Mouse (Mus musculus) megakaryocyte, embryonic 14.5 days (primary cell): Measurements from ENCODE around the gene Pdgfb. TPM values are rescaled to one million over a fixed set of nuclear protein-coding genes. Genes with fewer than 3 reads are reported as not detected.

ENCODE experiments used
- H3K27me3 ChIP-seq: replicated peaks from 2 replicates; pipeline ENCODE3; 2012; ENCODE audit warnings: inconsistent platforms
- H3K36me3 ChIP-seq: replicated peaks from 2 replicates; pipeline ENCODE3; 2012; ENCODE audit warnings: low read length, inconsistent platforms, mixed read lengths
- H3K4me1 ChIP-seq: 2 replicates; pipeline ENCODE4 v1.6.1; 2012; ENCODE audit warnings: inconsistent platforms
- H3K4me3 ChIP-seq: replicated peaks from 2 replicates; pipeline ENCODE3; 2012; ENCODE audit warnings: moderate library complexity, mild to moderate bottlenecking, inconsistent platforms
- H3K9me3 ChIP-seq: 2 replicates; pipeline ENCODE4 v1.6.1; 2012; ENCODE audit warnings: inconsistent platforms
- FLI1 ChIP-seq: IDR thresholded peaks from 2 replicates; pipeline ENCODE4 v1.6.1; 2012; ENCODE audit warnings: low read length, inconsistent platforms, mixed read lengths
- GATA1 ChIP-seq: IDR thresholded peaks from 3 replicates; pipeline ENCODE4 v1.6.1; 2012; ENCODE audit warnings: mixed read lengths, low read length, inconsistent platforms, borderline replicate concordance
- polyA plus RNA-seq: library from polyadenylated mRNA; stranded (reverse); fragments of >175 nt; gene quantifications from 2 replicates; pipeline ENCODE4 v1.2.3, GENCODE M21; 2012; ENCODE audit warnings: low replicate concordance; ENCODE audit not compliant: insufficient read depth

Gene Pdgfb
- polyA plus RNA-seq, 1 experiment, result 107 TPM

DNA sequence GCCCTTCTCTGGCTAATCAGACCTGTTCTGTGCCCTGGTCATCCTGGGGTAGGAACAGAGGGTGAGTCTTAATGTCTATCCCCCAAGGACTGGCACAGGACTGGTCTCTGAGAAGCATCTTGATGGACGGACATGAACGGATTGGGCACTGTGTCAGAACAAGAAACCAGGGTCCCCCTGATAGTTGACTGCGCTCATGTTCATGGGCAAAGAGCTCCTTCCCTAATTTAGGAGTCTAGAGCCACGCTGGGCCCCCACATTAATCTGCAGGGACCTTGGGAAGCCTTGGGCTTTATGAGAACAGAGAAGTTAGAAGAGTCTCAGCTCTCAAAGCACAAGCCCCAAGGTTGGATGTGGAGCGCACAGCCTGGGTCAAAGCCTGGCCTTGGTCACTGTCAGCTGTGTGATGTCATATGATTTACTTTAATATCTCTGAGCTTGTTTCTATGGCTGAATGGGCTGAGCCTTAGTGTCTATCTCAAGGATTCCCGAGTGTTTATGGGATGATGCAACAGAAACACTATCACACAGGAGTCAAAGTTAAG lies 20.6 kb upstream of the Pdgfb start:
- Histone ChIP-seq H3K9me3 (peaks cover 13% of the 10 kb centered on the region), H3K36me3 (peaks cover 17% of the 10 kb centered on the region), H3K4me1 (peaks cover 36% of the 10 kb centered on the region), H3K27me3 (peaks cover 3% of the 10 kb centered on the region), H3K4me3 (no peak overlapping the region)
- no peak for TF ChIP-seq GATA1
- no peak for TF ChIP-seq FLI1

GRCm38 (mm10) chr15:80034913-80035312 lies 20.1 kb upstream of the Pdgfb start:
- Histone ChIP-seq H3K27me3 (peaks cover 7% of the 10 kb centered on the region), H3K4me1 (peaks cover 40% of the 10 kb centered on the region), H3K36me3 (peaks cover 17% of the 10 kb centered on the region), H3K4me3 (no peak overlapping the region), H3K9me3 (peaks cover 15% of the 10 kb centered on the region)
- TF ChIP-seq FLI1 (no peak), GATA1 (no peak)

- peaks cover 40% of the 10 kb centered on the region for H3K4me1 ChIP-seq
- no peak for TF ChIP-seq GATA1
- no peak for TF ChIP-seq FLI1
- peaks cover 7% of the 10 kb centered on the region for H3K27me3 ChIP-seq
Observed at GRCm38 (mm10) chr15:80034366-80034765, 19.6 kb upstream of the Pdgfb start.

GRCm38 (mm10) chr15:80031133-80031532 lies 16.4 kb upstream of the Pdgfb start:
- no peak overlapping the region for H3K4me3 ChIP-seq
- H3K27me3 ChIP-seq, result peaks cover 30% of the 10 kb centered on the region
- H3K36me3 ChIP-seq, result peaks cover 17% of the 10 kb centered on the region
- TF ChIP-seq GATA1, result no peak
- no peak for TF ChIP-seq FLI1
- H3K9me3 ChIP-seq, result peaks cover 13% of the 10 kb centered on the region
- peaks cover 41% of the 10 kb centered on the region for H3K4me1 ChIP-seq

More at GRCm38 (mm10) chr15:80034366-80034765, 19.6 kb upstream of the Pdgfb start:
- Histone ChIP-seq H3K9me3 (peaks cover 15% of the 10 kb centered on the region), H3K4me3 (no peak overlapping the region), H3K36me3 (peaks cover 17% of the 10 kb centered on the region)

DNA sequence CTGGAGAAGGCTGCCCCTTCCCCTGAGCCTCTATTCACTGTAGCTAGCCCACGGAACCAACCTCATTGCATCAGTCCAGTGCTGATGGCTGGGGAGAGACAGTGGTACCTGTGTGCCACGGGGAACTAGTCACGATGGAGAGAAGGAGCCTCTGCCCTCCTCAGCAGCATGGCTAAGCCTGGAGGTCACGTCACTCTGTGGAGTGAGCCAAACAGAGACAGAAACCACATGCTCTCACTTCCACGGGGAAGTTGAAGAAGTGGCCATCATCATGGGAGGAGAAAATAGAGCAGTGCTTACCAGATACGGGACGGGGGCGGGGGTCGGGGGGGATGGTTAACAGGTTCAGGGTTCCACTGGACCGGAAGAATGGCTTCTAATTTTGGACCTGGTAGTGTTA lies 15.6 kb upstream of the Pdgfb start:
- Histone ChIP-seq H3K4me3 (peak overlapping the region; percentile 73), H3K27me3 (peaks cover 30% of the 10 kb centered on the region), H3K9me3 (peaks cover 13% of the 10 kb centered on the region), H3K36me3 (peaks cover 17% of the 10 kb centered on the region), H3K4me1 (peaks cover 48% of the 10 kb centered on the region)
- TF ChIP-seq GATA1, result no peak

DNA sequence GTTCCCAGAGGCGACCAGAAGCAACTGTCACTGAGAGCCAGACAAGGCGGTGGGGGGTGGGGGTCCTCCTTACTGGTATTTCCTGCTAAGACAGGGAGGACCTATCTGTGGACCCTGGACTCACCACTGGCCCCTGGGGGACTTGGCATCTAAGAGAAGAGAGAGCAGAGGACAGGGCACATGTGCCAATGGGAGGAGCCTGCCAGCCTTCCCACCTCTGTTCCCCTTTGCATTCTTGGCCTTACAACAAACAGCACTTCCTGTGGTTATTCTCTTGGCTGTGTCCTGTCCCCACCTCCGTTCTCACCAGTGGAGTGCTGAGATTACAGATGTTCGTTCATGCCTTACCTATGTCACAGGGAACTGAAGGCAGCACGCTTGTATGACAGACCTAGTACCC lies 14.1 kb upstream of the Pdgfb start:
- no peak overlapping the region for H3K4me3 ChIP-seq
- H3K4me1 ChIP-seq, result peaks cover 51% of the 10 kb centered on the region
- peaks cover 30% of the 10 kb centered on the region for H3K27me3 ChIP-seq
- peaks cover 13% of the 10 kb centered on the region for H3K9me3 ChIP-seq
- TF ChIP-seq GATA1 (no peak), FLI1 (no peak)
- peaks cover 13% of the 10 kb centered on the region for H3K36me3 ChIP-seq

- H3K36me3 ChIP-seq, result peaks cover 4% of the 10 kb centered on the region
- no peak overlapping the region for H3K4me3 ChIP-seq
- peaks cover 32% of the 10 kb centered on the region for H3K27me3 ChIP-seq
- TF ChIP-seq FLI1 (no peak), GATA1 (no peak)
- peaks cover 13% of the 10 kb centered on the region for H3K9me3 ChIP-seq
- H3K4me1 ChIP-seq, result peaks cover 66% of the 10 kb centered on the region
Observed at GRCm38 (mm10) chr15:80026689-80027353, 12.0 kb upstream of the Pdgfb start.

- Histone ChIP-seq H3K4me3 (no peak overlapping the region), H3K9me3 (peaks cover 8% of the 10 kb centered on the region), H3K4me1 (peaks cover 69% of the 10 kb centered on the region), H3K36me3 (peaks cover 4% of the 10 kb centered on the region), H3K27me3 (peaks cover 32% of the 10 kb centered on the region)
- TF ChIP-seq FLI1 (no peak), GATA1 (no peak)
Observed at GRCm38 (mm10) chr15:80026061-80026460, 11.3 kb upstream of the Pdgfb start.

DNA sequence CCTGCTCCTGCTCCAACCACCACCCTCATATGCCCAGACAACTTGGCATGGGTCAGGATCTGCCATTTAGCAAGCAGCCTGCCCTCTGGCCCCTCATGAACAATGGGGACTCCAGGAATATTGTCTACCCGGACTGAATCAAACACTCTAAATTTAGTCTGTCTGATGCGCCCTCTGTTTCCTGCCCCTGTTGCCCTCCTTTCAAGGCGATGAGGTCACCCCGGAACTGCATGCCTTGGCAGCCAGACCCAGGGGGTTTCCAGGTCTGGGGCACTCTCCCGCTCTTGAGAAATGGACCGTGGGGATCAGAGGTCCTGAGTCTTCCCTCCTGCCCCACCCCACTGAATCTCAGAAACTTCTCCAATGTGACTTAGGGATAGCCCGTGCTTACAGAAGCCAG lies 10.8 kb upstream of the Pdgfb start:
- peaks cover 70% of the 10 kb centered on the region for H3K4me1 ChIP-seq
- H3K4me3 ChIP-seq, result no peak overlapping the region
- TF ChIP-seq GATA1 (no peak), FLI1 (no peak)
- H3K9me3 ChIP-seq, result peaks cover 4% of the 10 kb centered on the region; the same call in 1 of the 2 replicates
- peaks cover 2% of the 10 kb centered on the region for H3K36me3 ChIP-seq
- peaks cover 31% of the 10 kb centered on the region for H3K27me3 ChIP-seq

- H3K4me3 ChIP-seq, result peak overlapping the region; percentile 69
- H3K4me1 ChIP-seq, result peaks cover 74% of the 10 kb centered on the region
- TF ChIP-seq GATA1 (no peak), FLI1 (no peak)
Observed at GRCm38 (mm10) chr15:80024331-80025313, 9.8 kb upstream of the Pdgfb start.

More at GRCm38 (mm10) chr15:80024331-80025313, 9.8 kb upstream of the Pdgfb start:
- peaks cover 27% of the 10 kb centered on the region for H3K27me3 ChIP-seq
- peaks cover 12% of the 10 kb centered on the region for H3K36me3 ChIP-seq
- H3K9me3 ChIP-seq, result no peaks in the 10 kb centered on the region
